Mouse (Mus musculus): ENCODE results near the gene Rflnb.
"Not testable (repeated sequence)": the region's sequence is repeated elsewhere in the genome, so short reads cannot be mapped to it uniquely, and the experiment has no call there.

Gene Rflnb

DNA sequence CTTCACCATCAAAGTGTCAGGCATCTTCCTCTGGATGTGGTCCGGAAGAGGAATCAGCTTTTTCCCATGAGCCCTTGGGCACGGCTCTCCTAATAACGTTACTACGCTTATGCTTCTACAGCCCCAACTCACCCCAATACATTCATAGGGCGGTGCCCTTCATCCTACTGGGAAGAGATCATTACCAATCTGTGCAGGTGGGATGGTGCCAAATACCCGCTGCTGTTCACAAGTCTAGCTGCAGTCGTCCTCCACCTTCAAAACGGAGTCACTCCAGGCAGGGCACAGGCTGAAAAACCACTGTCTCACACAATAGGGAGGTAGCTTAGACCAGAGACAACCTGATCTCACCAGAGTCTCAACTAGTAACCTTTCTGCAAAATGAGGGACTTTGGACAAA is 7.6 kb upstream of the Rflnb start:
- DNase-seq: peak; percentile 58

DNA sequence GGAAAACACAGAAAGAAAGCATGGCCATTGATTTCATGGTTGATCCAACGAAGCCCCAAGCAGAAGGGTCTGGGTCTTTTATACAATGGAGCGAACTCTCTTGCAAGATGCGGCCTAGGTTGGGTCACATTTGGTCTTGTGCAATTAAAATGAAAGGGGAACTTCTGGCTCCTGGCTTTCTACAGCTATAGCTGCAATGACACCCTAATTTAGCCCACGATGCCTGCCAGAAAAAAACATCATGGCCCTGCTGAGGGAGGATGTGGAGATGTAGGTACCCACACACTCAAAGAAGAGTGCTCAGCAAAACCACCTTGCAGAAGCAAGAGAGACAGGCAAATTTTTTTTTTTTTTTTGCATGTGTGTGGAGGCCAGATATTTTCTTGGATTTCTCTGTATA is 6.3 kb upstream of the Rflnb start:
- no peak for DNase-seq

DNA sequence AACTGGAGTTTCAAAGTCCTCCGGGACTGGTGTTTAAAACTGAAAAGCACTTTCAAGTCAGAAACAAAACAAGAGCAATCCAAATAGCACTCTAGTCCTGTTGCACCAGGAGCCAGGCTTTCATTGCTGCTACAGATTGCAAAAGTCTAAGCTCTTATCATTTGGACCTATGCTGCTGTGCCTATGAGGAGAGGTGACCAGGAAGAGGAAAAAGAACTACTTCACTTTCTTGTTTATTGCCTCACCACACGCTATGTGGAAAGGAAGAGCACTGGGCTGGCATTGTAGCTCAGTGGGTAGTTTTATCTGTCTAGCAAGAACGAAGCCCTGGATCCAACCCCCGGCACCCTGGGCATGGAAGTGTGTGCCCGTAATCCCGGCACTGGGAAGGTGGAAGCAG is 5.8 kb upstream of the Rflnb start:
- DNase-seq: no peak

DNA sequence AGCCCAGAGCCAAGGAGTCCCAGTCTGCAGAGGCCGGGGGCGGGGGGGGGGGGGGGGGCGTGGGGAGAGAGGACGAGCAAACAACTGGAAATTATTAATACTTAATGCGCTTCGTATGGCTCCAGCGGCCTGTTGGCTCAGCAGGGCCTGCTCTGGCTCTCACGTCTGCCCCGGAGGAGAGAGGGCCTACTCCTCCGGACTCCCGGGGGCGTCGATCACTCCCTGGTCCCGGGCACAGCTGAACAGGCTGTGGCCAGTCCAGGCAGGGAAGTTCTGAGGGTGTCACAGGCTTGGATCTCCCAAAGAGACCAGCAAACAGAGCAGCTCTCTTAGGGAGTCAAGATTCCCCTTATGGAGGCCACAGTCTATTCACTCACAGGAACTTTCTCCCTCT is 487 bp upstream of the Rflnb start:
- peak; percentile 33 for DNase-seq

DNA sequence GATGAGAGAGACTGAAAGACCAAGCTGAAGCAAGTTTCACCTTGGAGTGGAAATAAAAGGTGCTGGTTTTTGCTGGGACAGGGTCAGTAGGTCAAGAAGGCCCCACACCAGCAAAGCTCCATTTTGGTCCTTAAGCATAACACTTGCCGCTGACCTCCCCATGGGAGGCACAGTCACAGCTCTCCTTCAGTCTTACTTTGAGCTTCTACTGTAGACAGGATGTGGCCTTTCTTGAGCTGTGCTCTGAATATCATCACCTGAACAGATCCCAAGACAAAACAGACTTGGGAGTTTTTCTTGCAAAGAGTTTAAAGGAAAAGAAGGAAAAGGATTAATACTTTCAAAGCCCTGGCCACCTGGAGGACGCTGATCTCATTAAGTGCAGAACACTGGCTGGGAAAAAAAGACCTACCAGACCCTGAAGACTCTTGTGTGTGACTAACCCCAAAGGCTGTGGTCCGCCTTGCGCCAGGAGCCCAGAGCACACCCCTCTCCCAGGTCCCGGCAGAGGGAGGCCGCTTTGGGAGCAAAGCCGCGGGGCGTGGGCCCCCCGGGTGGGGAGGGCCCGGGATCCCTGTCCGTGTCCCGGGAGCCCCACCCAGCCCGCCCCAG is 949 bp downstream of the Rflnb start:
- DNase-seq: no peak

DNA sequence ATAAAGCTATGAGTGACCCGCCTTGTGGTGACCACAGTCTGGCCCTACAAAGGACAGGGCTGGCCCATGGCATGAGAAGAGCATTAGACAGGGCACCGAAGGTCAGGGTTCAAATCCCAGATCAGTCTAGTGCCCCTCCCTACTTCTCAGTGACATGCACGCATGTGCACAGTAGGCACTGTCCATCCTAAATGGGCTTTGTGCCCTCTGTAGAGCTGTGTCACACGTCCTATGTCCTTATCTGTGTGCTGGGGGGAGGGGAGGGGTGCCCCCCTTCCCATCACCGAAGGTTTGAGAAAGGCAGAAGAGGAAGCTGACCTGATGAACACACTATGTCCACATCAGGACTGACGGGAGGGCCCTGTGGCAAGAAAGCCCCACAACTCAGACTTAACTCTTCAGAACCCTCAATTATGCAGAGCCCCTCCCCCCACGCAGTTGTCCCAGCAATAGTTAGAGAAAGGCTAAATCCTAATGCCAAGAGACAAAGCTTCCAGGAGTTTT is 2.5 kb downstream of the Rflnb start:
- DNase-seq: no peak

DNA sequence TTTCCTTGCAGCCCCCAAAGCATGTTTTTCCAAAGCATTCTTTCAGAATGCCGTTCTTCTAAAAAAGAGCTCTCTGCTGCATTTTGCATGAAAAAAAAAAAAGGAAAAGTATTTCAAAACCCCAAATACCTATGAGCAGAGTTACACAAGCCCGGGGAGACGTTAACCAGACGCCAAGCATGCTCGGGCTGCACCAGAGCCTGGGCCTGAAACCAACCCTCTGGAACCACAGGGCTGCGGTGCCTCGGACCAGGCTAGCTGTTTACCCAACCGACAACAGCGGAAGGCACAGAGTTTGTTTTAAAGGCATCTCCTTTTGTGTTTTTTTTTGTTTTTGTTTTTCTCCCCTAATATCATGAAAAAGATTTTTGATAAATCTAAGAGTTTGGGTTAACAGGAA is 6.7 kb downstream of the Rflnb start:
- no peak for DNase-seq

DNA sequence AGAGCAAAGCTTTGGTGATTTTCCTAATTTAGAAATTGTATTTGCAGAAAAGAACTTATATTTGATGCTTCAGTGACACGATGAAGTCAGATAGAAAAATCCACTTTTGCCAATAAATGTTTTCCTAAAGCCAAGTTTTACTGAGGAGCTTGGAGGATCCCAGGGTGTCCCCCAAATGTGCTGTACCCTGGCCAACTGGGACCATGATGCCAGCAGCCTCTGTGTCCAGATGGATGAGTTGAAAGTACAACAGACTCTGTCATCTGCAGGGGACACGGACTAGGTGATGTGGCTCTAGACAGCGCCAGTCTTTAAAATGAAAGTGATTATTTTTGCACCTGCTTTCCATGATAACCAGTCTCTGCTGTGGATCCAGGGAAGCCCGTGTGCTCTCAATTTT is 7.7 kb downstream of the Rflnb start:
- DNase-seq: no peak

DNA sequence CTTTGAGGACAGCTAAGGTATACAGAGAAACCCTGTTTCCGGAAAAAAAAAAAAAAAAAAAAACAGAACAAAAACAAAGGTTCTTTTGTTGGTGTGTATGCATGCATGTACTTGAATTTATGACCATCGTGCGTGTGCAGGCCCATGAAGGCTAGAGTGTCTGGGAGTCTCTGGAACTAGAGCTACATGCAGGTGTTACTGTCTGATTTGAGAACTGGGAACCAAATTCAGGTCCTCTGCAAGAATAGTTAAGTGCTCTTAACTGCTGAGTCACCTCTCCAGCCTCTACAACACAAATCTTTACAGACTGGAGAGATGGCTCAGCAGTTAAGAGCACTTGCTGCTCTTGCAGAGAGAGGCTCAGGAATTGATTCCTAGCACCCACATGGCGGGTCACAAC is 11.8 kb downstream of the Rflnb start:
- no peak for DNase-seq

DNA sequence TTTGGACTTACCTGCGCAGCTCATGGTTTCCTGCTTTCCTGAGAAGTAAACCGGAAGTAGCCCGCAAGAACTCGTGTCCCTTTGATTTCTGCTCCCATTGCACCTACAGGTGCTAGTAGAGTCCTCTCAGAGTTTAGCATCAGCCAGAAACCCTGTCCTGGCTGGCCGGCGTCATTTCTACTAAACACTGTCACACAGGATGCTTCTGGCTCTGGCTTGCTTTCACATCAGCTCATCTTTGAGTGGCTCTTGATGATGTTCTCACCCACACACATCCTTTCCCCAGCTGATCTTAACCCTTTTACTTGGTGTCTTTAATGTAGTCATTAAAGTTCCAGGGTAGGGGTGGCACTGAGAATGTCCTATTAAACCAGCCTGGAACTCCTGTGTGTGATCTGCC is 12.3 kb downstream of the Rflnb start:
- DNase-seq: no peak

DNA sequence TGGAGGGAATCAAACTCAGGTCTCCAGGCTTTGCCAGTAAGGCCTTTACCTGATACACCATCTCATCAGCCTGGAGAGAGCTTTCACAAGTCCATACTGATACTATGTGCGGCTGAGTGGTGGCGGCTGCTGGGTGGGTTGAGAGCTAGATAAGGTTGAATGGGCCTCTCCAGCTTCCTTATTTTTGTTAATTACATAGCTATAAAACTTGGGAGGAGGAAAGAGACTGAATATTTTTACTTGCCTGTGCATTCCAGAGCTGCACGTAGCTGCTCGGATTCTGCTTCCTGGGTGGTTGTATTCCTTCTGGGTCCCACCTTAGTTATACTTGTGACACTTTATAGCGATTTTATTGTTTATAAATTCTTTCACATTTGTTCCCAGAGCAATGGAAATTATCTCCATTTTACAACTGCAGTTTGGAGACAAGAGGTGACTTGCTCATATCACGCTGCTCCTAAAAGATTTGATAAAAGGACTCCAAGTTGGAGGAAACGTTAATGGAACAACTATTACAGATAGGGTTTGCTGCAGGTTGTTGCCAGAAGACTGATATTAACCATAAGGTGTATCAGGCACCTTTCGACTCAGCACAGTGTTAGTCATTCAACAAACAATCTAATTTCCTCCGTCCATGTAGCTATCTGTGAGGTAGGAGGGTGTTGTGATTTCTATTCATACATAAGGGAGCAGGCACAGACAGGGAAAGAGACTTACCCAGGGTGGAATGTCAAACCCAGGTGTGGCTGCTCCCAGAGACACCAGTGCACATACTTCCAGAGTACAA is 16.6 kb downstream of the Rflnb start:
- DNase-seq: no peak

DNA sequence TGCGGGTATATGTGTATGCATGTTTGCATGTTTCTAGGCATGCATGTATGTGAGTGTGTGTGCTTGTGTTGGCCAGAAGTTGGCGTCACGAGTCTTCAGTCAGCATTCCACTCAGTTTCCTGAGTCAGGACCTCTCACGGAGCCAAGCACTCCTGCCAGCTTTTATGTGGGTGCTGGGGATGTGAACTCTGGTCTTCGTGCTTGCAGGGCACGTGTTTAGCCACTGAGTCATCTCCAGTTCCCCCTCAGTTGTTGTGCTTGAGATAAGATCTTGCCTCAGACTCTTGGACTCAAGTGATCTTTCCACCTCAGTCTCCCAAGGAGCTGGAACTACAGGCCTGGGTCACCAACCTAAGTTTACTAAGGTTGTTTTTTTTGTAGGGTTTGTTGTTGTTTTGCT is 18.5 kb downstream of the Rflnb start:
- no peak for DNase-seq

DNA sequence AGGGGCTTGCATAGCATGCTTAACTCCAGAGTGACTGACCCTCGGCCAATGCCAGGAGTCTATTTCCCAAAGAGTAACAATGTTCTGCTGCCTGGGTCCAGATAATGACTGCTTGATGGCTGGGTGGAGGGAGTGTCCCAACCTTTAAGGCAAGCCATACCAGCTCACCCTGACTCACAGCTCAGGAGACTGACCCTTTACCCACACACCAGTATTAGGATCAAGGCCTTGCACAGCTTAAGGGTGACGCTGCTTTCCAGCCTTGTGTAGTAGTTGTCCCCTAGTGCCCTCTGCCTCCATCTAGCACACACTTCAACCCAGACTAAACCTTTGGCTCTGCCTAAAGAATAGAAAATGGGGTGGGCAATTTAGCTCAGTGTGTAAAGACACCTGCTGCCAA is 19.4 kb downstream of the Rflnb start:
- DNase-seq: no peak

DNA sequence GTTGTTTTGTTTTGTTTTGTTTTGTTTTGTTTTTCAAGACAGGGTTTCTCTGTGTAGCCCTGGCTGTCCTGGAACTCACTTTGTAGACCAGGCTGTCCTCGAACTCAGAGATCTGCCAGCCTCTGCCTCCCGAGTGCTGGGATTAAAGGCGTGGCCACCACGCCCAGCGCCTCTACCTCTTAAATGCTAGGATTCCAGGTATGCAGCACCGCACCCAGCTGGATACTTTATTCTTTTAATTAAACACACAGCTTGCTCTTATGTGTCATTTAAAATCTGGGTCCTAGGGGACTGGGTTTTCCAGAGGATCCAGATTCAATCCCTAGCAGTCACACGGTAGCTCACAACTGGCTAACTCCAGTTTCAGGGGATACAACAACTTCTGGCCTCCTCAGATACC is 23.3 kb downstream of the Rflnb start:
- DNase-seq: not testable (repeated sequence)

DNA sequence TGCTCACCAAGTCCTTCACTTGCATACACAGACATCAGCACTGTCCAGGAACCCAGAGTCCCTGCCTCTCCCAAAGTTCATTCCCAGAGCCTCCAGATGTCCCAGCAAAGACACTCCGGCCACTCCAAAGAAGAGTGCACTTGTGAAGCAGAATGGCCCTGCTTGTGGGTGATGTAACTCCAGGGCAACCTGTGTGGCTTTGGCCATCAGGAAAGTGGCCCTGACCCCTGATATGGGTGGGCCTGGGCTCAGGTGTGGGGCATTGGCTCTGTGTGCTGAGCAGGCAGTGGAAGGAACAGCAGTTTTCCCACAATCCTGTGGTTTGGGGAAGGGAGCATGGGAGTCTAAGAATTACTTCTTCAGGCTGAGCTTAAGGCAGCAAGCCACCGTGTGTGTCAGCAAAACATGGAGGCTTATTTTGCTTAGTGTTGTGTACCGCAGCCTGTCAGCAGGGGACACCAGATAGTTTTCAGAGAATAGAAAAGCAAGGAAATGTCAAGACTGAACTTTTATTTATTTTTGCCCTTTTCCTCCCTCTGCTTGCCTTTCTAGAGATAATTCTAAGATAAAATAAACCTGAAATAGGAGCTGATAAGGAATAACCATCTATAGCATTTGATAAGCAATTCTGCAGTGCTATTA is 26.2 kb downstream of the Rflnb start:
- DNase-seq: no peak

DNA sequence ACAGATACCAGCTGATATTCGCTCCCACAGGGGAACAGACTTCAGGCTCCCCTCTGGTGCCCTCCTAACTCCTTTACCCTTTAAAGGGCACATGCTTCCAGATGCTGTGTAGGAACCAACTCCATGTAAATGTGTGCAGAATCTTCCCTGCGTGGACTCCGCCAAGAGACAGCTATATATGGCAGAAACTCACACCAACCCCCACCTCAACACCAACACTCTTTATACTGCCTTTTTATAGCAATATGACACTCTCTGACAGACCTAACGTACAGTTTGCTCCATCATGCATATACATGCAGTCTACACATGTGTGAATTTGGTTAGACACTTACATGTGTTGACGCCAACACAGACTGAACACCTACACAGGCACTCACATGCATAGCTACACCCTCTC is 26.9 kb downstream of the Rflnb start:
- no peak for DNase-seq

DNA sequence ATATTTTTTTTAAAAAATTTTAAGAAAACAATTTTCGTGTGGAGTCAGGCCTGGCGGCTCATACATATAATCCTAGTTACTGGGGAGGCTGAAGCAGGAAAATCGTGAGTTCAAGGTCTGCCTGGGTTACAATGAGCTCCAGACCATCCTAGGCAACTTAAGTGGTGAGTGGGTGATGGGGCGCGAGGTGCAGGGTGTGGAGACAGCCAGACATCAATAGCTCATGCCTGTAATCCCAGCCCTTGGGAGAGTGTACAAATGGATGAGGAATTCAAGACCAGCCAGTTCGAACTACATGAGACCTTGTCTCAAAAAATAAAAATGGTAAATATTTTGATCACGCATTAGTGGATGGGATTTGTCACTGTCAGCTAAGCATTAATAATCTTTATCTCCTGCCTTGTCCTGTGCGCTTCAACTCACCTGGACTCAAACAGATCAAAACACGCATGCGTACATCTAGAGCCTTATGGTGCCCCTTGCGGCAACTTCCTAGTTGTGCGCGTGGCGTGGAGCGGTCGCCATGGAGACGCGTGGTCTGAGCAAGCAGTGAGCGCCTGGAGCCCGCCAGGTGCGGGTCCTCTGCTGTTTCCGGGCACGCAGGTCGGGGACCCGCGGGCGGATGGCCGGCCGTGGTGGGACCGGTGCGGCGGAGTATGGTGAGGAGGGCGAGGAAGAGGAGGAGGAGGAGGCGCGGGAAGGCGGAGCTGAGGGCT is 28.0 kb downstream of the Rflnb start, which contains the start of gene 1700016K19Rik:
1700016K19Rik (plus strand) TSS at position 473 of the 716 bp plus-strand sequence.
- DNase-seq: peak; percentile 82

DNA sequence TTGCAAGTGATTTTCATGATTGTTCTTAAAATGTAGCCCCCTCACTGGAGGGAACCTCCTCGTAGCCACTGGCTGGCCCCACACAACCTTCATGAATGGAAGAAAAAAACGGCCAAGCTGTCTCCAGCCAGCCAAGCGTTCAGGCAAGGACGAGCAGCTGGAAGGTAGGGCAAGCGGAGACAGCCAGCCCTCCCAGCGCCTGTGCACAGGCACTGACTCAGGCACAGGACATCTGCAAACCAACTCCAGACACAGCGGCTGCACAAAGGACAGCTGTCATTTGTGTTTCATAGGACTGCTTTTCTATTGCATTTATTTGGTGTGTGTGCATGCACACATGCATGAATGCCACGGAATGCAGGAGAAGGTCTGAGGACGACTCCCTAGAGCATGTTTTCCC is 33.2 kb downstream of the Rflnb start:
- DNase-seq: no peak

DNA sequence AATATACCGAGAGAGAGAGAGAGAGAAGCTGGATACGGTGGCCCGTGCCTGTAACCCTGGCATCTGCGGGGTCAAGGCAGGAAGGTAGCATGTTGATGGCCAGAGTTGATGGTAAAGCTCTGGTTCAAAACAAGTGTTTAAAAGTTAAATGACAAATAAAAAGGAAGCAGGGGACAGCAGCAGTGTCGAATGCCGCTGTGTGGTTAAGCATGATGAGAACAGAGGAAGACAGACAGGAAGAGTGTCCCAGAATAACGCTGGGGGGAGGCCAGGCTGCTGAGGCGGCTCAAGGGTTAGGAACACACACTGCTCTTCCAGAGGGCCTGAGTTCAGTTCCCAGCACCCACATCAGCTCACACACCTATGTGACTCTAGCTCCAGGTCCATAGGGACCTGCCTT is 35.1 kb downstream of the Rflnb start:
- no peak for DNase-seq

DNA sequence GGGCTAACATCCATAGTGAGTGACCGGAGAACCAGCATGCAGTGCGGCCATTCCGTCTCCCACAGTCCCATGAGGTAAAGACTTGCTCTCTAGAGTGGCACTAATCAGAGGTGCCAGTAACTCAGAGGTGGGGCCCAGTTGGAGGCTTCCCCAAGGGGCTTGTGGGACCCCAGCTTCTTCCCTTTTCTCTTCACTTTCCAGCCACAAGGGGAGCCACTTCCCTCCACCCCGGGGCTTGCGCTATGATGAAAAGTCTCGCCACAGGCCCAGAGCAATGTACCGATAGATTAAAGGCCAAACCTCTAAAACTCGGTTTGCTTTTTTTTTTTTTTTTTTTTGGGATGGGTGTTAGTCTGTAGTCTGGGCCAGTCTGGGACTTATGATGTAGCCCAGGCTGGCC is 35.7 kb downstream of the Rflnb start:
- no peak for DNase-seq

DNA sequence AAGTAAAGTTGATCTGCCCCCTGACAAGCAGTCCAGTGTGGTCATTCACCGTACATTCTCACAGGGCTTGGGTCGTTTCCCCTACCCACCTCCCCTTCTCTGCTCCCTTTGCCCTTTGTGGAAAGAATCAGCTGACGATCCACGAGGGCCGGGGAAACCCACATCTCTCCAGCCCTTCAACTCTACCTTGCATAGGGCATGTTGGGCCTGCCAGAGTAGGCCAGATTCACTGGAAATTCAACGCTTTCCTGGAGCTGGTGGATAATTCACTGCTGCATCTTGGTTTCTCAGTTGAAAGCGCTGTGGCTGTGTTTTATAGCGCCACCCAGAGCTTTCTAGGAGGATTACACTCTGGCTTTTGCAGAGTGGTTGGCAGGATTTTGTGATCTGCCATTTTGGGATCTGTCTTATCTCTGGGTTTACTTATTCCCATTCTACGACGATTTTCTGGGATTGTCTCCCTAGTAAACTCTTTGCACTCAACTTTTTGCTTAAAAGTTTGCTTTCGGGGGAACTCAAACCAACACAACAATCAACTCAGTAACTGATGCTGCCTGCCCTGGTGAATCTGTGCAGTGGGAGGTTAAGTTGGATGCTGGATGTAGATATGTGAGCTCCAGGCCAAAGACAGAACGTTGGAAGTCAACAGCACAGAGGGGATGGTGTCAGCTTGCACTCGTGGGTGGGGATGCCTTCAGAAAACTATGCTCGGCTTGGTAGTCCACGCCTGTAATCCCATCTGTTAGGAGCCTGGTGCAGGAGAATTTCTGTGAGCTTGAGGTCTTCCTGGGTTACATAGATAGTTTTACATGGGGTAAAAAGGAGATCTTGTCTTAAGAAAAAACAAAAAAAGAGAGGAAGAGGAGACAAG is 36.4 kb downstream of the Rflnb start:
- no peak for DNase-seq

DNA sequence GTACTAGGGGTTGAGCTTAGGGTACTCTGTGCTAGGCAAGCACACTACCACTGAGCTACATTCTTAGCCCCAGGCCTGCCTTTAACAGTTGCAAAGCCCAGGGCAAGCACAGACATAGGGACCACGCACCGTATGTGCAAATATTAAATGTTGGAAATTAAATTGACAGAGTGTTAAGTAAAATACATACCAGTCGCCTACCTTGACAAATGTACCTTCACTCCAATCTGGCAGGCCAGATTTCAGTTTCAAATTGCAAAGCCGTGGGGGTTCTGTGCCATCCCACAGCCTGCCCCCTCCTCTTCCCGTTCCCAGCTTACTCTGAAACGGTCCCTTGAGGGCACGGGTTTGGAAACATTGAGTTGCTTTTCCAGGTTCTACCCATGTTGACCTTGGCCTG is 41.6 kb downstream of the Rflnb start:
- DNase-seq: no peak
